Mouse (Mus musculus) MEL (cell line): Measurements from ENCODE around the gene Nccrp1.

Experiments used
- CTCF ChIP-seq, 3 experiments: IDR thresholded peaks in 2 of 3; conservative IDR thresholded peaks in 1 of 3; 2 replicates each; pipeline ENCODE4 v1.5.1; 2011 to 2012; ENCODE audit warnings: low read length in 3 of 3, low read depth in 2 of 3, mild to moderate bottlenecking in 2 of 3, improper control_type of control experiment in 1 of 3, inconsistent platforms in 1 of 3, mixed read lengths in 1 of 3, moderate library complexity in 1 of 3; ENCODE audit not compliant: control insufficient read depth in 1 of 3, insufficient read depth in 1 of 3, poor library complexity in 1 of 3, severe bottlenecking in 1 of 3
- E2F4 ChIP-seq: IDR thresholded peaks from 2 replicates; pipeline ENCODE4 v1.6.1; 2011; ENCODE audit warnings: low read depth, low read length, improper control_type of control experiment, borderline replicate concordance
- JUND ChIP-seq: IDR thresholded peaks from 2 replicates; pipeline ENCODE4 v1.6.1; 2011; ENCODE audit warnings: low read depth, mild to moderate bottlenecking, improper control_type of control experiment, low read length
- MAFK ChIP-seq: IDR thresholded peaks from 2 replicates; pipeline ENCODE4 v1.6.1; 2011; ENCODE audit warnings: low read depth, mild to moderate bottlenecking, low read length, improper control_type of control experiment, borderline replicate concordance
- MAX ChIP-seq: IDR thresholded peaks from 2 replicates; pipeline ENCODE4 v1.6.1; 2011; ENCODE audit warnings: low read length, improper control_type of control experiment
- NELFE ChIP-seq: IDR thresholded peaks from 2 replicates; pipeline ENCODE4 v1.6.1; 2011; ENCODE audit warnings: low read depth, low read length, improper control_type of control experiment
- POLR2A ChIP-seq, 2 experiments: IDR thresholded peaks; 2 replicates each; pipeline ENCODE4 v1.6.1; 2011 to 2012; ENCODE audit warnings: low read length in 2 of 2, mild to moderate bottlenecking in 2 of 2, control low read depth in 1 of 2, improper control_type of control experiment in 1 of 2, low read depth in 1 of 2, moderate library complexity in 1 of 2; ENCODE audit not compliant: control insufficient read depth in 1 of 2, insufficient read depth in 1 of 2, poor library complexity in 1 of 2
- TCF12 ChIP-seq: IDR thresholded peaks from 2 replicates; pipeline ENCODE4 v1.6.1; 2014; ENCODE audit warnings: low read depth, mild to moderate bottlenecking, inconsistent platforms, low read length, improper control_type of control experiment, moderate library complexity

GRCm38 (mm10) chr7:28591862-28592261, 44.8 kb upstream of the Nccrp1 start:
- TF ChIP-seq JUND (no peak), CTCF (IDR thresholded peaks at IDR 0.05 in 2 of 3, conservative IDR thresholded peaks at IDR 0.05 in 1 of 3; ENCODE audit: control insufficient read depth in 1 of 3, insufficient read depth in 1 of 3, low read depth in 2 of 3, low read length in 3 of 3, poor library complexity in 1 of 3, severe bottlenecking in 1 of 3) (no peak), MAFK (no peak), TCF12 (no peak), POLR2A (IDR thresholded peaks at IDR 0.05; ENCODE audit: control insufficient read depth in 1 of 2, insufficient read depth in 1 of 2, low read depth in 1 of 2, low read length in 2 of 2, poor library complexity in 1 of 2) (no peak), NELFE (no peak), MAX (no peak), E2F4 (no peak)
